16 mouse cellular contexts compared by ENCODE assay signal in the genomic region with DNA sequence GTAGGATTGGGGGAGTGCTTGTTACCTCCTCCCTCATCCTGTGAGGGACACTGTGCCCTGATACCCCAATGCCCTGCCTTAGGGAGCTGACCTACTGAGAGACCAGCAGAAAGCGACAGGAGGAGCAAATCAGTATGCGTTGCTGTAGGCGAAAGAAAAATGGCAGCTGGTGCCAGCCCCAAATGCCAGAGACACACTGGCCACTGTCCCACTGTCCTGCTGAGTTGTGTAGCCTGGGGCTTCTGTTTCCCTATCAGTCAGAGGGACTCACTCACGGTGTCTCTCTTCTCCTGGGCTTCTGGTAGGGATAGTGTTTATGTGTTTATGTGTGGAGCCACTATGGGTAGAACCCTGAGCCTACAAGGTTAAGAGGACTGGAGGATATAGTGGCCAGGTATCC. TPM values are rescaled to one million over a fixed set of nuclear protein-coding genes. Genes with fewer than 3 reads are reported as not detected.
DNase-seq lines count a peak whose midpoint lies in the region; ATAC-seq and TF ChIP-seq lines count a peak whose summit lies in the region.
"Had no signal": no experiment of that assay in that cellular context is flagged by ENCODE, and none has a peak within 500 bp of the region (broad histone marks: within the 10 kb centered on the region; RNA-seq: fewer than 3 reads in every experiment).

No protein-coding gene starts in this region.

- H3K9ac ChIP-seq in kidney, embryonic 16.5 days (replicated peaks; ENCODE audit: low read length), result peak overlapping the region; percentile 70; the same call in 1 of the 2 replicates
- H3K9ac ChIP-seq in liver, embryonic 12.5 days, result no peak overlapping the region
- H3K9ac ChIP-seq: midbrain, embryonic 12.5 days had no signal

- peaks cover 27% of the 10 kb centered on the region; the same call in 1 of the 2 replicates for H3K27me3 ChIP-seq in kidney, embryonic 16.5 days (ENCODE audit: insufficient read depth, low read length)
- H3K27me3 ChIP-seq in liver, embryonic 12.5 days (replicated peaks), result peaks cover 76% of the 10 kb centered on the region

- intact Hi-C loops in gastrocnemius, adult 2 months (cut with DNase I), result no loop called here
- intact Hi-C loops in gastrocnemius, postnatal 36 days (cut with DNase I), result no loop called here

- ATAC-seq in kidney, embryonic 16.5 days (ENCODE audit: low FRiP score, low TSS enrichment), result no peak
- no peak for ATAC-seq in liver, embryonic 12.5 days

- peak overlapping the region; percentile 88 for H3K4me3 ChIP-seq in gastrocnemius, adult 2 months
- peak overlapping the region; percentile 68; the same call in 1 of the 2 replicates for H3K4me3 ChIP-seq in kidney, embryonic 16.5 days (ENCODE audit: low read length)
- H3K4me3 ChIP-seq in brown adipose tissue, adult 24 weeks (ENCODE audit: insufficient read depth, low read depth, low read length), result peak overlapping the region; percentile 69; the same call in 1 of the 2 replicates
- H3K4me3 ChIP-seq in liver, embryonic 12.5 days, result no peak overlapping the region

- WGBS in kidney, embryonic 16.5 days, result 85% methylated on average over 4 of the region's 4 CpGs
- 69% methylated on average over 4 of the region's 4 CpGs for WGBS in liver, embryonic 12.5 days (ENCODE audit: insufficient replicate concordance)

- H3K4me2 ChIP-seq in kidney, embryonic 16.5 days (replicated peaks; ENCODE audit: low read depth, low read length), result peak overlapping the region; percentile 65
- H3K4me2 ChIP-seq in liver, embryonic 12.5 days, result peak overlapping the region; percentile 80

- H3K27ac ChIP-seq in gastrocnemius, adult 2 months, result peak overlapping the region; percentile 87
- no peak overlapping the region for H3K27ac ChIP-seq in kidney, embryonic 16.5 days (ENCODE audit: low read length)
- no peak overlapping the region for H3K27ac ChIP-seq in brown adipose tissue, adult 24 weeks (replicated peaks; ENCODE audit: low read depth, low read length)
- no peak overlapping the region for H3K27ac ChIP-seq in liver, embryonic 12.5 days
- H3K27ac ChIP-seq: midbrain, embryonic 12.5 days had no signal

- no peak for DNase-seq in gastrocnemius, adult 2 months
- no peak for DNase-seq in gastrocnemius, postnatal 25 days
- DNase-seq in kidney, postnatal 14 days, result no peak
- no peak for DNase-seq in right cerebral cortex, postnatal 25 days
- DNase-seq in gastrocnemius, postnatal 36 days, result no peak
- DNase-seq: cerebellum, postnatal 36 days; kidney, adult 2 months; lung, adult 18-20 months; thymus, postnatal 36 days had no signal

- TF ChIP-seq CTCF in gastrocnemius, adult 2 months (IDR thresholded peaks at IDR 0.05), result no peak

- no peaks in the 10 kb centered on the region for H3K36me3 ChIP-seq in kidney, embryonic 16.5 days (ENCODE audit: insufficient read depth, low read length)
- no peaks in the 10 kb centered on the region for H3K36me3 ChIP-seq in liver, embryonic 12.5 days
- H3K36me3 ChIP-seq: midbrain, embryonic 12.5 days had no signal

- no peaks in the 10 kb centered on the region for H3K9me3 ChIP-seq in kidney, embryonic 16.5 days (ENCODE audit: low read length)
- no peaks in the 10 kb centered on the region for H3K9me3 ChIP-seq in liver, embryonic 12.5 days (replicated peaks)
- H3K9me3 ChIP-seq: midbrain, embryonic 12.5 days had no signal

- H3K4me1 ChIP-seq in kidney, embryonic 16.5 days (ENCODE audit: insufficient read depth, low read length), result peaks cover 36% of the 10 kb centered on the region
- H3K4me1 ChIP-seq in brown adipose tissue, adult 24 weeks (ENCODE audit: control insufficient read depth, insufficient read depth, insufficient read length, low read length), result peaks cover 3% of the 10 kb centered on the region
- peaks cover 36% of the 10 kb centered on the region for H3K4me1 ChIP-seq in liver, embryonic 12.5 days

RNA-seq across cellular contexts. Expression of gene Kdelr3, which starts 1.5 kb away (rescaled TPM):
- total RNA-seq in gastrocnemius, adult 2 months (2021), result 1 to 10 TPM; 1.9 to 3.7 TPM
- 1 to 10 TPM; 7.3 to 7.7 TPM for total RNA-seq in gastrocnemius, postnatal 25 days (2021)
- polyA plus RNA-seq in kidney, embryonic 16.5 days (2015; fragmentation: Nextera tagmentation; extraction: Ambion mirVana), result 66.2 and 72.9 TPM in 2 replicates
- 2.2 and 3.0 TPM in 2 replicates for polyA plus RNA-seq in brown adipose tissue, adult 24 weeks (2012; ENCODE audit: insufficient read depth, insufficient read length, missing spikeins)
- 8.4 and 10.7 TPM in 2 replicates for polyA plus RNA-seq in liver, embryonic 12.5 days (2016; fragmentation: Nextera tagmentation; extraction: Ambion mirVana)
- total RNA-seq in gastrocnemius, postnatal 36 days (2021), result 1 to 10 TPM; 4.0 to 4.3 TPM
- total RNA-seq: neutrophil, adult 5-6 weeks had no signal

RNA-seq across cellular contexts. Expression of gene Kcnj4, which starts 12.7 kb away (rescaled TPM):
- under 1 TPM in 1 of 2 experiments, not detected in 1; 0.10 TPM for total RNA-seq in gastrocnemius, adult 2 months (2021)
- not detected for total RNA-seq in gastrocnemius, postnatal 25 days (2021)
- polyA plus RNA-seq in kidney, embryonic 16.5 days (2015; fragmentation: Nextera tagmentation; extraction: Ambion mirVana), result 0.16 TPM in 1 of 2 replicates, not detected in the other
- not detected in 2 replicates for polyA plus RNA-seq in brown adipose tissue, adult 24 weeks (2012; ENCODE audit: insufficient read depth, insufficient read length, missing spikeins)
- polyA plus RNA-seq in liver, embryonic 12.5 days (2016; fragmentation: Nextera tagmentation; extraction: Ambion mirVana), result not detected in 2 replicates
- not detected for total RNA-seq in gastrocnemius, postnatal 36 days (2021)
- total RNA-seq: gastrocnemius, adult 18-20 months; neutrophil, adult 5-6 weeks had no signal
- polyA plus RNA-seq: midbrain, embryonic 12.5 days; spleen, adult 2 months had no signal

RNA-seq across cellular contexts. Expression of gene Ddx17, which starts 28.8 kb away (rescaled TPM):
- 10 to 100 TPM; 80.2 to 86.8 TPM for total RNA-seq in gastrocnemius, adult 2 months (2021)
- 10 to 100 TPM; 65.3 to 72.8 TPM for total RNA-seq in gastrocnemius, postnatal 25 days (2021)
- 48.3 and 52.0 TPM in 2 replicates for polyA plus RNA-seq in kidney, embryonic 16.5 days (2015; fragmentation: Nextera tagmentation; extraction: Ambion mirVana)
- 49.6 and 73.8 TPM in 2 replicates for polyA plus RNA-seq in brown adipose tissue, adult 24 weeks (2012; ENCODE audit: insufficient read depth, insufficient read length, missing spikeins)
- 18.6 and 19.9 TPM in 2 replicates for polyA plus RNA-seq in liver, embryonic 12.5 days (2016; fragmentation: Nextera tagmentation; extraction: Ambion mirVana)
- 10 to 100 TPM; 54.3 to 67.2 TPM for total RNA-seq in gastrocnemius, postnatal 36 days (2021)
